Mouse (Mus musculus) olfactory bulb, adult 2 months (tissue): ENCODE measurements around the gene Large1. TPM values are rescaled to one million over a fixed set of nuclear protein-coding genes. Genes with fewer than 3 reads are reported as not detected.
"Not testable (repeated sequence)": the region's sequence is repeated elsewhere in the genome, so short reads cannot be mapped to it uniquely, and the experiment has no call there.

Experiments
- H3K27ac ChIP-seq: fragments of 200-500 bp; 2 replicates; pipeline ENCODE4 v1.5.1; 2012; ENCODE audit warnings: low read depth, low read length; ENCODE audit not compliant: insufficient read depth
- H3K4me1 ChIP-seq: fragments of 200-500 bp; 2 replicates; pipeline ENCODE4 v1.6.1; 2012; ENCODE audit warnings: low read length; ENCODE audit not compliant: control insufficient read depth, insufficient read depth
- H3K4me3 ChIP-seq: fragments of 200-500 bp; 2 replicates; pipeline ENCODE4 v1.5.1; 2012; ENCODE audit warnings: mild to moderate bottlenecking, low read depth, low read length, moderate library complexity; ENCODE audit not compliant: insufficient read depth
- CTCF ChIP-seq: fragments of 200-500 bp; IDR thresholded peaks from 2 replicates; pipeline ENCODE4 v1.5.1; 2012; ENCODE audit warnings: low read depth, mild to moderate bottlenecking, low read length, moderate library complexity; ENCODE audit not compliant: insufficient read depth
- POLR2A ChIP-seq: fragments of 200-500 bp; IDR thresholded peaks from 2 replicates; pipeline ENCODE4 v1.6.1; 2012; ENCODE audit warnings: mild to moderate bottlenecking, low read depth, low read length, moderate library complexity; ENCODE audit not compliant: insufficient read depth
- WGBS: fragments of 180-500 bp; shearing (Covaris S2); methylation state at CpG from one replicate; pipeline ENCODE4 v1.1.7; 2018; 5-methylcytosine and 5-hydroxymethylcytosine counted together
- polyA plus RNA-seq: library from polyadenylated mRNA; stranded (reverse); fragments of >200 nt; gene quantifications from 2 replicates; pipeline ENCODE4 v1.2.4, GENCODE M21; 2012; ENCODE audit warnings: low replicate concordance; ENCODE audit not compliant: missing spikeins, insufficient read depth, insufficient read length

Large1 gene
- not detected in 2 replicates for polyA plus RNA-seq

DNA sequence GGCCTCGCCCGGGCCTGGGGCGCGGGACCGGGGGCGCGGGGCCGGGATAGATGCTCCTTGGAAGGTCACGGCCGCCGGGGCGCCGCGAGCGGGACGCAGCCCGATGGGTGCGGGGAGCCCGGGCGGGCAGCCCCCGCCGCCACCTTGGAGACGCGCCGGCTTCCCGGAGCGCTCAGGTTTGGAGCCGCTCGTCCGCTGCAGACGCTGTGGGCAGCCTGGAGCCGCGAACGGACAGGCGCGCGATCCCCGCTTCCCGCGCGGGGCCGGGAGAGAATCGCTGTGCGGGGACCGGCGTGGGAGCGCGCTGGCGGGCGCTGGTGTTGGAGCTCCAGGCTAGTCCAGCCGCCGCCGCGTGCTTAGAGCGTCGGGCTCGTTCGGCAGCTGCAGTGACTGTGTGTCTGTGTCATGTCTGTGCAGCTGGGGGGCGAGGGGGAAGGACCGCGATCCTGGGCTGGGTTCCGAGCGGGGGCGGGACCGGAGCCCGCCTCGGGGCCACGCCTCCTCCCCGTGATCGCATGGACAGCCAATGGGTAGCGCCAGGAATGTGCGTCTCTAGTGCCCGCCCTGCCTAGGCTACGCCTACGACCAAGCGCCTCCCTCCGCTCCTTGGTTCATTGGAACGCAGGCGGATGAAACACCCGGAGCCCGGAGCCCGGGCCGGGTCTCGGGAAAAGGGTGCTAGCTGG lies at the start of gene Large1:
Gene Large1, minus strand, starts transcription at position 433 of the 686 bp plus-strand sequence.
- H3K27ac ChIP-seq = peak within 1 kb of the TSS; percentile 94
- 1% methylated on average over 84 of the region's 84 CpGs for WGBS
- peak within 1 kb of the TSS; percentile 87 for H3K4me3 ChIP-seq
- TF ChIP-seq CTCF = no peak
- peak; percentile 92 for TF ChIP-seq POLR2A
- peaks cover 2% of the 10 kb centered on the region for H3K4me1 ChIP-seq

DNA sequence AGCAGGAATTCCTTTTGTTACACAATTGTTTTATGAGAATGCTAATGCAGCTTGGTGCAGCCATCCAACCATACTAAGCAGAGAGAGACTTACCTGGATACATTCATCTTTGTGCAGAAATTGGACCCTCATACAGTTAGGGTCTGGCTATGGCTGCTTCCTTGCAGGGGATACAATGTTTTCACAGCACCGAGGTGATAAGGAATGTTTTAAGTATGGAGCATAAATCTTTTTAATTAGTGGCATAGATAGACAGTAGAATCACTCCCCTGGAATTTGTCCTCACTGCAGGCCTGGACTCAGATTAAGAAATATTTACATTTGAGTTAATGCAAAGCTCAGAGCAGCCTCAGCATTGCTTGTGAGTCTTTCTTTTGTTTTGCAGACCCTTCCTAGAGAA lies 47.0 kb upstream of the Large1 start:
- H3K4me3 ChIP-seq = no peak overlapping the region
- no peaks in the 10 kb centered on the region for H3K4me1 ChIP-seq
- no peak for TF ChIP-seq CTCF
- 58% methylated on average over 1 of the region's 1 CpGs for WGBS
- H3K27ac ChIP-seq = no peak overlapping the region

- not testable (repeated sequence) for H3K4me1 ChIP-seq, H3K4me3 ChIP-seq, H3K27ac ChIP-seq
- 90% methylated on average over 6 of the region's 6 CpGs for WGBS
Measured at GRCm38 (mm10) chr8:73373001-73373400, 19.7 kb upstream of the Large1 start.

GRCm38 (mm10) chr8:73355979-73356378 lies 2.6 kb upstream of the Large1 start:
- no peak overlapping the region for H3K4me3 ChIP-seq
- TF ChIP-seq CTCF (no peak), POLR2A (no peak)
- peaks cover 2% of the 10 kb centered on the region for H3K4me1 ChIP-seq
- WGBS = 16% methylated on average over 2 of the region's 2 CpGs
- H3K27ac ChIP-seq = no peak overlapping the region

- peak; percentile 68 for TF ChIP-seq POLR2A
- no peak for TF ChIP-seq CTCF
- H3K4me3 ChIP-seq = peak overlapping the region; percentile 66
- WGBS = under 1% methylated on average over 25 of the region's 25 CpGs
- H3K27ac ChIP-seq = peak overlapping the region; percentile 94
- peaks cover 2% of the 10 kb centered on the region for H3K4me1 ChIP-seq
Measured at GRCm38 (mm10) chr8:73354201-73354881, 1.0 kb upstream of the Large1 start.

- Histone ChIP-seq H3K27ac (peak overlapping the region; percentile 50), H3K4me1 (peaks cover 2% of the 10 kb centered on the region), H3K4me3 (peak overlapping the region; percentile 66)
- under 1% methylated on average over 16 of the region's 16 CpGs for WGBS
- no peak for TF ChIP-seq POLR2A
- TF ChIP-seq CTCF = no peak
Measured at GRCm38 (mm10) chr8:73353794-73354179, 447 bp upstream of the Large1 start.

GRCm38 (mm10) chr8:73352301-73353107 lies 836 bp downstream of the Large1 start:
- TF ChIP-seq CTCF = no peak
- no peak for TF ChIP-seq POLR2A
- Histone ChIP-seq H3K27ac (peak overlapping the region; percentile 61), H3K4me1 (peaks cover 2% of the 10 kb centered on the region), H3K4me3 (peak overlapping the region; percentile 87)
- whole genome bisulfite sequencing = 1% methylated on average over 55 of the region's 56 CpGs

DNA sequence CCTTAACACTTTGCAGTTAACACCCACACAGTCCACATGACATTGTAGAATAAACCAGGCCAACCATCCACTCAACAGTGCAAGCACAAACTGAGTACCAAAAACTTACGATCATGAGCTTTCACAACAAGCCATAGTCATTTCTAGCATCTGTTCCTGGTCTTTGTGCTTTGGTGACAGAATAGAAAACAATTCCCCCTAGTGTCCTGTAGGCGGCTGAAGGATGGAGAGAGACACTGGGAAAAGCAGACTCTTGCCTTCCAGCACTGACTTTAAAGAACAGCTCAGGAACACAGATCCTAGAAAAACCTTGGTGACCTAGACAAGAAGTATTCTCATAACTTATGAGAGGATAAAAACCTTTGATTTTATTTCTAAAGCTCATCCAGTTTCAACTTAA lies 3.0 kb downstream of the Large1 start:
- H3K4me3 ChIP-seq = no peak overlapping the region; the same call in 1 of the 2 replicates
- no peak overlapping the region for H3K27ac ChIP-seq
- TF ChIP-seq CTCF = no peak
- no peak for TF ChIP-seq POLR2A
- peaks cover 2% of the 10 kb centered on the region for H3K4me1 ChIP-seq
- 4% methylated on average over 2 of the region's 2 CpGs for WGBS
